Mouse (Mus musculus) embryonic facial prominence, embryonic 13.5 days (tissue): ENCODE data around the gene Bud23. TPM values are rescaled to one million over a fixed set of nuclear protein-coding genes. Genes with fewer than 3 reads are reported as not detected.

Source experiments
- ATAC-seq: fragments of 200-750 bp; cut with Nextera tagmentation; 2 replicates; pipeline ENCODE4 v1.8.0; 2017; ENCODE audit warnings: low read depth; ENCODE audit not compliant: insufficient number of reproducible peaks, insufficient read depth, low FRiP score, low TSS enrichment
- H3K27ac ChIP-seq: fragments of 300-500 bp; sonication (generic); 2 replicates; pipeline ENCODE4 v1.5.1; 2015; ENCODE audit warnings: moderate library complexity, mild to moderate bottlenecking, inconsistent platforms
- H3K27me3 ChIP-seq: fragments of 300-500 bp; sonication (generic); 2 replicates; pipeline ENCODE4 v1.6.1; 2015; ENCODE audit warnings: mild to moderate bottlenecking, inconsistent platforms
- H3K36me3 ChIP-seq: fragments of 300-500 bp; sonication (generic); 2 replicates; pipeline ENCODE4 v1.6.1; 2015; ENCODE audit warnings: mild to moderate bottlenecking, inconsistent platforms
- H3K4me1 ChIP-seq: fragments of 300-500 bp; sonication (generic); 2 replicates; pipeline ENCODE4 v1.6.1; 2015; ENCODE audit warnings: inconsistent platforms
- H3K4me2 ChIP-seq: fragments of 300-500 bp; sonication (generic); 2 replicates; pipeline ENCODE4 v1.6.1; 2015; ENCODE audit warnings: moderate library complexity, mild to moderate bottlenecking, inconsistent platforms
- H3K4me3 ChIP-seq: fragments of 300-500 bp; sonication (generic); 2 replicates; pipeline ENCODE4 v1.5.1; 2015; ENCODE audit warnings: mild to moderate bottlenecking, inconsistent platforms
- H3K9ac ChIP-seq: fragments of 300-500 bp; sonication (generic); 2 replicates; pipeline ENCODE4 v1.6.1; 2015; ENCODE audit warnings: mild to moderate bottlenecking, inconsistent platforms
- H3K9me3 ChIP-seq: fragments of 300-500 bp; sonication (generic); 2 replicates; pipeline ENCODE4 v1.6.1; 2016; ENCODE audit warnings: inconsistent platforms
- WGBS: fragments of 180-500 bp; shearing (Covaris S2); methylation state at CpG from one replicate; pipeline ENCODE4 v1.1.7; 2015; ENCODE audit warnings: mixed read lengths; 5-methylcytosine and 5-hydroxymethylcytosine counted together
- polyA plus RNA-seq: library from polyadenylated mRNA; unstranded; fragments of >200 nt; fragmentation: Nextera tagmentation; extraction: Ambion mirVana; gene quantifications from 2 replicates; pipeline ENCODE4 v1.2.1, GENCODE M21; 2015

Bud23 gene
- polyA plus RNA-seq, 1 experiment from 2014 or later, result 147 TPM

DNA sequence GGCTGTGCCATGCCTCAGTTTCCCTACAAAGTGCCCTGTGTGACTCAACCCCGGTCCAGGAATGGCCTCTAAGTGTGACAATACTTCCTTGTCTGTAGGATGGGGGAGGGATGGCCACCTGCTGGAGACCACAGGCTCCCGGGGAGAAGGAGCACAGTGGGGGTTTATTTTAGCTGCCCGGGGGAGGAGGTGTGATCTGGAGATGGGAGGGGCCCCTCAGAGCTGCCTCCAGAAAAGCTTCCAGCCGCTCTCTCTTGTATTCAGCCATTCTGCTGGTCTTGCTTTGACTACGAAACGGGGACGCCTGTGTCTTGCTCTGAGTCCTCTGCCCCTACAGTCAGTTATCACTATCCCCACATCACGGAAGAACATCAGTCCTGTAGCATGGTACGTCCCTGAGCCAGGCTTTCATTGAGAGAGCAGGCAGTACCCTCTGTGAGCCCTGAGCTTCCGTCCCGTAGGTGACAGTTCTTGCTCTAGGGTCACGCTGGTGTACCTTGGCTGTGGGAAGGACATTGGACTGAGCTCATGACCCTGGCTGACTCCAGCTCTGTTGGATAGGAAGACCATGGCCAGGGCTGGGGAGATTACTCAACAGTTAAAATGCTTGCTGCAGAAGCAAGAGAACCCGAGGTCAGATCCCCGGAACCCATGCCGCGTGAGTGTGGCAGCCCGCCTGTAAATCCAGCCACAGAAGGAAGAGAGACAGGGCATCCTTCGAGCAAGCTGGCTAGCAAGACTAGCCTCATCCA lies 29.0 kb downstream of the Bud23 start:
- ATAC-seq, result no peak
- Histone ChIP-seq H3K9ac (no peak overlapping the region), H3K4me3 (no peak overlapping the region), H3K36me3 (peaks cover 37% of the 10 kb centered on the region), H3K9me3 (no peaks in the 10 kb centered on the region), H3K27ac (no peak overlapping the region), H3K4me1 (peaks cover 12% of the 10 kb centered on the region), H3K4me2 (no peak overlapping the region), H3K27me3 (no peaks in the 10 kb centered on the region)
- 67% methylated on average over 18 of the region's 18 CpGs for WGBS

DNA sequence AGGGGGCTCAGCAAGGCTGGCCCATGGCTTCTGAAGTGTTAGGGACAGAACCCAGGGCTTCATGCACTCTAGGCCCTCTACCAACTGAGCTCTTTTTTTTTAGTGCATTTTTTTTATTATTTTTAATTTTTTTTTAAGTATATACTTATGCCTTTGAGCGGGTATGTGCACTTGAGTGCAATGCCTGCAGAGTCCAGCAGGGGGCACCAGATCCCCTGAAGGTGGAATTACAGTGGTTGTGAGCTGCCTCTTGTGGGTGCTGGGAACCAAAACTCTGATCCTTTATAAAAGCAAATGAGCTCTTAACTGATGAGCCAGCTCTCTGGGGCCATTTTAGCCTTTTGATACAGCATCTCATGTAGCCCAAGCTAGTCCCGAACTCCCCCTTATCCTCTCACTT lies 30.2 kb downstream of the Bud23 start:
- Histone ChIP-seq H3K9me3 (no peaks in the 10 kb centered on the region), H3K4me1 (peaks cover under 1% of the 10 kb centered on the region; the same call in 1 of the 2 replicates), H3K4me2 (no peak overlapping the region), H3K9ac (no peak overlapping the region), H3K27ac (no peak overlapping the region), H3K4me3 (no peak overlapping the region), H3K36me3 (peaks cover 27% of the 10 kb centered on the region), H3K27me3 (no peaks in the 10 kb centered on the region)
- WGBS, result 97% methylated on average over 2 of the region's 2 CpGs
- no peak for ATAC-seq

DNA sequence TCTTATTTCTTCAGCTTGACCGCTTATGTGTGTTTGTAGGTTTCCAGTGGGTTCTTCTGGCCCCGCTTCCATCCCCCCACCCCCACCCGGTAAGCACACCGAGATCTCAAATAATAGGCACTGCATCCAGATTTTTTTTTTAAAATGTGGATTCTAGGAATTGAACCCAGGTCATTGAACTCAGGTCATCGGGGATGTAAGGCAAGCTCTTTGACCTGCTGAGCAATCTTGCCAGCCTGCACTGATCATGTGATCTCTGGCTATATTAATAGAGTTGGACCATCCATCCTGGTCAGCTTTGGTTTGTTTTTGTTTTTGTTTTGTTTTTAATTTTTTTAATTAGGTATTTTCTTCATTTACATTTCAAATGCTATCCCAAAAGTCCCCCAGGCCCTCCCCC lies 32.2 kb downstream of the Bud23 start:
- 90% methylated on average over 5 of the region's 5 CpGs for WGBS
- ATAC-seq, result no peak

DNA sequence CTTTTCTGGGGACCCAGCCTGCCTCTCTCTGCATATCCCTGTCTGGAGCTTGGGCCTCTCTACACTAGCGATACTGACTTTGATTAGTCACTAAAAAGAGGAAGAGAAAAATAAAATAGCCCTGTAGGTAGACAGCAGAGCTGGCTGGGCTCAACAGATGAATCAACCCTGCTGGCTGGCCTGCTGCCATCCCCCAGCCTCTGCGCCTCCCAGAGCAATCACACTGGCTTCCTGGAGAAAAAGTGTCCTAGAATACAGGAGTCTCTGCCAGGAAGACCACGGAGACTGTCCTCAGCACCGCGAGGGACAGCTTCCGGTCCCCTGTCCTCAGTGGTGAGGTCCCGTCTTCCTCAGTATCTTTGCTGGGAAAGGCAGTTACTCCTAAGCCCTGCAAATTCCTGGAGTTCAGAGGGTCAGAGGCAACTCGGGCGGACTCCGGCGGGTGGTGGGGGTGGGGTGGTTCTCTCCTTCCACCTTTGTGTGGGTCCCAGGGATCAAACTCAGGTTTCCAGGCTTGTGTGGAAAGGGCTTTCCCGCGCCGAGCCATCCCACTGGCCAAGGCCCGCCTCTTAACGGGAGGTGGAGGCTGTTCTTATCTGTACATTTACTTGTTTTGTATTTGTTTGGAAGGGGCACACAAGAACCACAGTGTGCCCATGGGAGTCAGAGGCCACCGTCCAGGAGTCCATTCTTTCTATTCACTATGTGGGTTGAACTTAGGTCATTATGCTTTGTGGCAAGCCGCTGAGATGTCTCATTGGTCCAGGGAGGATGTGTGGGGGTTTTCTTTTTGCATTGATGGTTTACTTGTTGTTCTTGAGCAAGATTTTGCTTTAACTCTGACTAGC lies 35.5 kb downstream of the Bud23 start:
- Histone ChIP-seq H3K36me3 (peaks cover 3% of the 10 kb centered on the region; the same call in 1 of the 2 replicates), H3K9me3 (no peaks in the 10 kb centered on the region), H3K4me1 (peaks cover 35% of the 10 kb centered on the region), H3K9ac (no peak overlapping the region), H3K4me2 (peak overlapping the region; percentile 18; the same call in 1 of the 2 replicates), H3K27ac (no peak overlapping the region; the same call in 1 of the 2 replicates), H3K4me3 (no peak overlapping the region), H3K27me3 (no peaks in the 10 kb centered on the region)
- 52% methylated on average over 18 of the region's 18 CpGs for WGBS
- no peak for ATAC-seq

More for the DNA sequence above, 32.2 kb downstream of the Bud23 start:
- Histone ChIP-seq H3K27ac (no peak overlapping the region), H3K4me1 (peaks cover 13% of the 10 kb centered on the region), H3K9me3 (no peaks in the 10 kb centered on the region), H3K9ac (no peak overlapping the region), H3K36me3 (peaks cover 10% of the 10 kb centered on the region), H3K4me2 (no peak overlapping the region), H3K27me3 (no peaks in the 10 kb centered on the region), H3K4me3 (no peak overlapping the region)

DNA sequence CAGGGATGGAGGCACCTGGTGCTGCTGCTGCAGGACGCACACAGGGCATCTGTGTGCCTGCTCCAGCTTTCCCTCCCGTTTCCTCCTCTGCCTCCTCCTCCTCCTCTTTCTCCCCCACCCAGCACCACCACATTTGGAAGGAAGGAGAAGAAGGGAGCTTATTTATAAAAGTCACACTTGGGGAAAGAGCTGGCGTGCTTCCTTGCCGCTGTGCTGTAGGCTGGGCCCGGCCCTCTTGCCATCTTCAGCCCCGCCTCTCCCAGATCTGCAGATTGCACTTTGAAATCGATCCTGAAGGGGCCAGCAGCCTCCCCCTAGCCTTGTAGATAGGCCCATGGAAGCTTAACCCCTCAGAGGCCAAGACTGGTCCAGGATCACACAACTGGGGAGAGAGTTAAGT lies 38.9 kb downstream of the Bud23 start:
- no peak overlapping the region; the same call in none of the 2 replicates for H3K27ac ChIP-seq

DNA sequence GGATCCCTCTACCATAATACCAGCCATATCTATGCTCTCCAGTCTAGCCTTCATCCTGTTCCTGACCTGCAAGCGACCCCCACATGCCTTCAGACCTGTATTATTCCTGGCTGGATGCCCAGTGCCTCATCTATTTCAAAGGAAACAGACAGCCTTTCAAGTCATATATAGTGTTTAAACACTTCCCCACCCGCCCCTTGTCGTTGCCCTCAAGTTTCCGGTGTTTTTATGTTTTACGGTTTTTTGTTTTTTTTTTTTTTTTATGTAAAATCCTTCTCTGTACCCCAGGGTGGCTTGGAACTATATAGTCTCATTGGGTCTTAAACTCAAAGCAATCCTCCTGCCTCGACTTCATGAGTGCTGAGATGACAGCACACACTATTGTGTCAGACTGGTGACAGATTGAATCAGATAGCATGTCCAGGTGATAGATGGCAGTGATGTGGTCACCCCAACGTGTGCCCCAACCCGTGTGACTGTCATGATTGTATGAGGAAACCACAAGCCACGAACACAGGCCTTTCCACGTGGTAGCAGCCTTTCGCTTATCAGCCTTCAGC lies 40.0 kb downstream of the Bud23 start:
- Histone ChIP-seq H3K9me3 (no peaks in the 10 kb centered on the region), H3K4me3 (peak overlapping the region; percentile 74), H3K4me2 (peak overlapping the region; percentile 96), H3K27ac (no peak overlapping the region), H3K4me1 (peaks cover 45% of the 10 kb centered on the region), H3K9ac (0 out of 2 replicates have a peak overlapping the region, but pooled peaks have one; percentile 55), H3K27me3 (no peaks in the 10 kb centered on the region), H3K36me3 (no peaks in the 10 kb centered on the region)
- no peak for ATAC-seq
- 42% methylated on average over 11 of the region's 11 CpGs for WGBS

More for the DNA sequence above, 38.9 kb downstream of the Bud23 start:
- Histone ChIP-seq H3K36me3 (no peaks in the 10 kb centered on the region), H3K4me2 (peak overlapping the region; percentile 96), H3K9ac (peak overlapping the region; percentile 55), H3K4me3 (peak overlapping the region; percentile 15; the same call in 1 of the 2 replicates), H3K4me1 (peaks cover 45% of the 10 kb centered on the region), H3K9me3 (no peaks in the 10 kb centered on the region), H3K27me3 (no peaks in the 10 kb centered on the region)
- 6% methylated on average over 7 of the region's 7 CpGs for WGBS
- no peak for ATAC-seq

DNA sequence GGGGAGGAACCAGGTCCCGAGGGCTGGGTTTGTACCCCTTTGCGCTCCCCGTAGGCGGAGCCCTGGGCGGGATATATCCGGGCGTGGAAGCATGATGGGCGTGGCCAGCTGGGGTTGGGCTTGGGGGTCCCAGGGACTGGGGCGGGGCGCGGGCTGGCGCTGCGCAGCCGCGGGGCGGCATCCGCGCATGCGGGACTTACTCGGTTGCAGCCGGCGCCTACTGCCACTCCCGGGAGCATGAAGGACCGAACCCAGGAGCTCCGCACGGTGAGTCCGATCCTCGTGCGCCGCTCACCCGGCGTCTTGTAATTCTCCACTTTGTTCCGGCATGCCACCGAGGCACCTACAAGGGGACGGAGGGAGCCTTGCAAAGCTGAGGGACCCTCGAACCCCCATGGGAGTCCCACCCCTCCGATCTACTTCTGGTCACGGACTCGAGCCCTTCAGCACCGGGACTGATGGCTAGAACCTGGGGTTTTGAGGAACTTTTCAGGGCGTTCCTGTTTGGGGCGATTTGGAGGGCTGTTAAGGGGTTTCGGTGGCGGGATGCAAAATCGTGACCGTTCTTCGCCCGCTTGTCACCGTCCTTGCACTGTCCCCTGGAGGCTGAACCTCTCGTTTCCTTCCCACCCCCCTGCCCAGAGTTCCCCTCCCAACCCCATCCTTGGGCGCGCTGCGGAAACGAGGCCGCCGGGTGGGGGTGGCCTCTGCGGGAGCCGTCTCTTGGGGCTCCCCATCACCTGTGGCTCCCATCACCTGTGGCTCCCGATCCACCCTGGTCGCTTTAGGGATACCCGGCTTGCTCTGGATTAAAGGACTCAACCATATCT lies 41.2 kb downstream of the Bud23 start, which contains the start of gene Stx1a:
TSS of gene Stx1a (plus strand) at position 139 of the 830 bp plus-strand sequence.
- no peaks in the 10 kb centered on the region for H3K36me3 ChIP-seq
- H3K4me2 ChIP-seq, result peak within 1 kb of the TSS; percentile 96
- no peaks in the 10 kb centered on the region for H3K27me3 ChIP-seq
- WGBS, result under 1% methylated on average over 61 of the region's 61 CpGs
- no peaks in the 10 kb centered on the region for H3K9me3 ChIP-seq
- peak within 1 kb of the TSS; percentile 48; the same call in 1 of the 2 replicates for H3K27ac ChIP-seq
- peak within 1 kb of the TSS; percentile 84 for H3K9ac ChIP-seq
- ATAC-seq, result peak; percentile 84
- H3K4me1 ChIP-seq, result peaks cover 35% of the 10 kb centered on the region
- H3K4me3 ChIP-seq, result peak within 1 kb of the TSS; percentile 74

DNA sequence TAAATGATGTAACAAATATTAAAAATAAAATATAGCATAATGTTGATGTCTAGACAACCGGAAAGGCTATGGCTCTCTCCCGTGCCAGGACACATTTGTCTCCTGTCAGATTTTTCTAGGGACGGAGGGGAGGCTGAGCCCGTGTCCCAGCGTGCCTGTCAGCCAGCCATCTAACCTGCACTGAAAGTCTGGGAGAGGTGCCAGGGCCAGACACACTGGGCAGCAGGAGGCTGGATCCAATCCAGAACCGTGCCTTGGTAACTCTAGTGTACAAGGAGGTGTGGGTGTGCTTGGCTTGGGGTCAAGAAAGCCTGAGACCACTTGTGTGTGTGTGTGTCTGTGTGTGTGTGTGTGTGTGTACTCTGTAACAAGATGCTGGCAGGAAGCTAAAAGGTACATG lies 42.9 kb downstream of the Bud23 start:
- Histone ChIP-seq H3K4me2 (no peak overlapping the region), H3K4me1 (peaks cover 32% of the 10 kb centered on the region), H3K27ac (peak overlapping the region; percentile 51), H3K4me3 (no peak overlapping the region), H3K36me3 (no peaks in the 10 kb centered on the region), H3K9ac (no peak overlapping the region), H3K9me3 (no peaks in the 10 kb centered on the region), H3K27me3 (no peaks in the 10 kb centered on the region)
- WGBS, result 66% methylated on average over 6 of the region's 6 CpGs
- no peak for ATAC-seq

DNA sequence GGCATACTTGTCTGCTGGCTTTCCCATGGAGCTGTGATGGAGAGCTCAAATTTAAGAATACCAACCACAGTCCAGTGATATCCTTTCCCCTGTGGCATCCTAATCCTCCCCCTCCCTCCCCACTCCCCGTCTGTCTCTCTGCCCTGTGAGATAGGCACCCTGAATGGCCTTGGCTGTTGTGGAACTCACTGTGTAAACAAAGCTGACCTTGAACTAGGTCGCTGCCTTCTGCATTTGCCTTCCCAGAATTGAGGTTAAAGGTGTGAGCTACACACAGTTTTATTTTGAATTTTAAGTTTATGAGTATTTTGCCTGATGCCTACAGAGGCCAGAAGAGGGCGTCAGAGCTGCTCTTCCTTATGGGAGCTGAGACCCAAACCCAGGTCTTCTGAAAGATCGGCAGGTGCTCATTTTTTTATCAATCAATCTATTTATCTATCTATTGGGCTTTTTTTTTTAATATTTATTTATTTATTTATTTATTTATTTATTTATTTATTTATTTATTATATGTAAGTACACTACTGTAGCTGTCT lies 48.5 kb downstream of the Bud23 start:
- H3K4me1 ChIP-seq, result peaks cover 16% of the 10 kb centered on the region
- no peaks in the 10 kb centered on the region for H3K9me3 ChIP-seq
- H3K27ac ChIP-seq, result no peak overlapping the region
- ATAC-seq, result no peak
- no peak overlapping the region for H3K4me3 ChIP-seq
- WGBS, result 54% methylated on average over 4 of the region's 4 CpGs
- H3K4me2 ChIP-seq, result no peak overlapping the region
- H3K9ac ChIP-seq, result no peak overlapping the region
- H3K36me3 ChIP-seq, result 0 out of 2 replicates have a peak, but pooled peaks cover 3% of the 10 kb centered on the region
- no peaks in the 10 kb centered on the region for H3K27me3 ChIP-seq

DNA sequence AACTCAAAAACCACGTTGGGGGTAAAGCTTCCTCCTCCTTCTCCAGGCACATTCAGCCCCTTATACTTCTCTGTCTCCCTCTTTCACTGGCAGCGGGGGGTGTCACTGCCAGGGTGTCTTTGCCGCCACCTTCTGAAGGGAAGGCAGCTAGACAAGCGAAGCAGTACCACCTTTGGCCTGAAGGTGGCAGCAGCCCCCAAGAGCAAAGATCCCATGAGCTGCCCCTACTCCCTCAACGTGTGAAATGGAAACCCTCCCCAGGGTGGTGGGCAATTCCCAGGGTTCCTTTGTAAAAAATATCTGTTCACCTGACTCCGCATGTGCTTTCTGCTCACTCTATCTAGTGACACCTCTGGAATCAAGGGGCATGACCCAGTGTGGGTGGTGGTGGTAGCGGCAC lies 49.3 kb downstream of the Bud23 start:
- Histone ChIP-seq H3K4me3 (no peak overlapping the region), H3K27ac (no peak overlapping the region), H3K36me3 (0 out of 2 replicates have a peak, but pooled peaks cover 7% of the 10 kb centered on the region), H3K4me2 (no peak overlapping the region), H3K9ac (no peak overlapping the region), H3K27me3 (no peaks in the 10 kb centered on the region), H3K4me1 (peaks cover 24% of the 10 kb centered on the region), H3K9me3 (no peaks in the 10 kb centered on the region)
- ATAC-seq, result no peak
- WGBS, result 14% methylated on average over 7 of the region's 7 CpGs
